Mouse (Mus musculus): ENCODE results near the gene Bahd1.

- TF ChIP-seq TAL1 (IDR thresholded peaks at IDR 0.05; ENCODE audit: low read length) (no peak), GATA1 (IDR thresholded peaks at IDR 0.05; ENCODE audit: low read length) (no peak)
Measured at GRCm38 (mm10) chr2:118897808-118898207, 2.4 kb upstream of the Bahd1 start.

All from erythroblast, embryonic 14.5 days (primary cell).